Mouse (Mus musculus): ENCODE measurements around the gene Etv6. TPM values are rescaled to one million over a fixed set of nuclear protein-coding genes. Genes with fewer than 3 reads are reported as not detected.

Gene Etv6
- polyA plus RNA-seq, 1 experiment from 2014 or later: 5.3 TPM

DNA sequence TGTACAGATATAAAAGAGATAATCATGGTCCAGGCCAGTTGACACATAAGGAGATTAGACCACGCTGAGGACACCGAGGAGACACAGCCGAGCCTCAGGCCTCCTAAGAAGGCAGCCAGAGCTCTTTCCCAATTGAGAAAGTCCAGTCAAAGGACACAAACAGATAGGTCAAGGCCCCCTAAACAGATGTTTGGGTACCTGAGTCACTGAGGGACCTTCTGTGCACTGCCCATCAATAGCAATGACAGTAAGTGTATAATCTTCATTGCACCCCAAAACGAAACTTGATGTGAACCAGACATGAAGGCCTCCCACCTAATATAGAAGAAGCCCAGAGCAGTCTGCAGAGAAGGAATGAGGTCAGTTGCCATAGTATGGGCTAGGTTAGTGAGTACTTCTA lies 226.9 kb downstream of the Etv6 start:
- Histone ChIP-seq H3K4me1 (replicated peaks) (no peaks in the 10 kb centered on the region), H3K4me3 (no peak overlapping the region), H3K4me2 (no peak overlapping the region), H3K36me3 (peaks cover 11% of the 10 kb centered on the region; the same call in 1 of the 2 replicates), H3K27ac (replicated peaks) (no peak overlapping the region), H3K9ac (no peak overlapping the region), H3K9me3 (no peaks in the 10 kb centered on the region), H3K27me3 (no peaks in the 10 kb centered on the region)
- no peak for ATAC-seq (ENCODE audit: low FRiP score, low read depth)
- 85% methylated on average over 4 of the region's 4 CpGs for WGBS

DNA sequence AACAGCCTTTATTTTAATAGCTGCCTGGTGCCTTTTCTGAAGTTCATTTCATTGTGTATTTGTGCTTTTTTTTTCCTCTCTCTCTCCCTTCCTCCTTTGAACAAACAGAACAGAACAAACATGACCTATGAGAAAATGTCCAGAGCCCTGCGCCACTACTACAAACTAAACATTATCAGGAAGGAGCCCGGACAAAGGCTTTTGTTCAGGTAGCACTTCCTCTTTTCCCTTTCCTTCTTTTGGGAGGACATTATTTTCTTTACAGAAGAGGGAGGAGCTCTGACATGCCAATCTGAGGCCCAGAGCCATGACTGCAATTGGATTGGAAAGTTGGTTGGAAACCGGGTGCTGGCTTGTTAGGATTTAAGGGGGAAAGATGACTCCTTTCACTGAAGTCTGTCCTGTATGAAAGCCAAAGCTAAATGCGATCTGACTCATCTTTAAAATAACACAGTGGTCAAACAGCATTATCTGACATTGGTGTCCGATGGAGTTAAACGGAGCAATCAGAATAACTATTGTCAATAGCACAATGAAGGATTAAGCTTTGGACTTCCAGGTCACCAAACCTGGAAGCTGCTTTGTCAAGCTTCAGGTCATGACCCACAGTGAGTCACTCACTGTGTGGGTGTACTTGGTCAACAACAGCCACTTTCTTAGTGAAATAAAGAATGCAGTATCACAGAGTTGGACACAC lies 227.6 kb downstream of the Etv6 start:
- no peaks in the 10 kb centered on the region for H3K27me3 ChIP-seq
- no peak overlapping the region for H3K9ac ChIP-seq
- ATAC-seq (ENCODE audit: low FRiP score, low read depth): no peak
- no peak overlapping the region for H3K4me2 ChIP-seq
- peaks cover 11% of the 10 kb centered on the region; the same call in 1 of the 2 replicates for H3K36me3 ChIP-seq
- H3K9me3 ChIP-seq: no peaks in the 10 kb centered on the region
- H3K4me3 ChIP-seq: no peak overlapping the region
- no peak overlapping the region for H3K27ac ChIP-seq (replicated peaks)
- no peaks in the 10 kb centered on the region for H3K4me1 ChIP-seq (replicated peaks)
- WGBS: 66% methylated on average over 6 of the region's 6 CpGs

DNA sequence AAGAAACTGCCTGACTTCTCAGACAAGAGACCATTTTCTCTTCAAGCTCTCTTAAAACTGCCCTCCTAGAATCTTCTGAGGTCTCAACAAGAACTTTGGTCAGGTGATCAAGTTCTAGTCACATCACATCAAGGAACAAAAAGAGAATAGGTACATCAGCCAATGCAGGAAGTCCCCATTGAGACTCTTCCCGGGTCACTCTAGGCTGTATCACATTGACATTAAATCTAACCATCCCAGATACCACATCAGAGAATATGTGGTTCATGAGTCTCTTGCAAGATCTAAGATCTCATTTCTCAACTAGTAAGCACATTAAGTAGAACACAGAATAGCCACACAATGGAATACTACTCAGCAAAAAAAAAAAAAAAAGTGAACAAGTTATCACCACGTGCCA lies 238.4 kb downstream of the Etv6 start:
- no peaks in the 10 kb centered on the region for H3K4me1 ChIP-seq (replicated peaks)
- no peaks in the 10 kb centered on the region for H3K9me3 ChIP-seq
- no peak overlapping the region for H3K4me3 ChIP-seq
- whole genome bisulfite sequencing: 93% methylated on average over 2 of the region's 2 CpGs
- H3K27me3 ChIP-seq: no peaks in the 10 kb centered on the region
- no peak for ATAC-seq (ENCODE audit: low FRiP score, low read depth)
- no peak overlapping the region for H3K4me2 ChIP-seq
- no peaks in the 10 kb centered on the region for H3K36me3 ChIP-seq
- H3K9ac ChIP-seq: no peak overlapping the region
- H3K27ac ChIP-seq (replicated peaks): no peak overlapping the region

DNA sequence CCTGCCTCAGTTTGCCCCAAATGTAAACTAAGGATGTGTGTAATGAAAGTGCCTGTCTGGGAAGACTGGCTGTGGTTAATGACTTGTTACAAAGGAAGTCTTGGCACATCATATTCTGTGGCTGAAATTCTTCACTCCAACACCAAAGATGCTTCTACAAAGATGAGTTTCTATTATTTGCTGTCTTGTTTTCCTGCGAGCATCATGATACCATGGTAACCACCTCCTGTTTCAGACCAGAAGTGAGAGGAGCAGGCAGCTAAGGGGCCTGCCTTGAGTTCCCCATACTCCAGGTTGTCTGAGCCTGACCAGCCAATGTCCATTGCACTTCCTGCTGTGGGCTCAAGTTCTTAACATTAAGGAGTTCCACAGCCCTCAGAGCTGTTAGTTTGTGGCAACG lies 241.5 kb downstream of the Etv6 start:
- H3K4me3 ChIP-seq: no peak overlapping the region
- no peaks in the 10 kb centered on the region for H3K9me3 ChIP-seq
- H3K36me3 ChIP-seq: no peaks in the 10 kb centered on the region
- no peak overlapping the region for H3K27ac ChIP-seq (replicated peaks)
- 82% methylated on average over 2 of the region's 2 CpGs for WGBS
- H3K27me3 ChIP-seq: no peaks in the 10 kb centered on the region
- H3K9ac ChIP-seq: no peak overlapping the region
- ATAC-seq (ENCODE audit: low FRiP score, low read depth): no peak
- H3K4me2 ChIP-seq: no peak overlapping the region
- H3K4me1 ChIP-seq (replicated peaks): no peaks in the 10 kb centered on the region

DNA sequence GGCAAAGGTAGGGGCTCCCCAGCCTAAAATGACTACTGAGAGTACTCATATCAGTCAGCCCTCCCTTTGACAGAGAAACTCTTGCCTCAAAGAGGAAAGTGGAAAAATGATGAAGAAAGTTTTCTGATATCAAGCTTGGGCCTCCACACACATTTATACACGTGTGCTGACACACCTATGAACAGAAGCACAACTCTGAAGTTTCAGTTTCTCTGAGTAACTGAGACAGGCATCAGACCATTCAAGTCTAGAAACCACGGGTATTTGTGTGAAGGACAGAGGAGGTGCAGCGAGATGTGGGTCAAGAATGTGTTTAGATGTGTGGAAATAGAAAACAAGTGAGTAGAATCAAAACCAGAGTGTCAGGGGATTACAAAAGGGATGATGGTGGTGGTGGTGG lies 246.6 kb downstream of the Etv6 start:
- Histone ChIP-seq H3K4me2 (no peak overlapping the region), H3K9ac (no peak overlapping the region), H3K4me3 (no peak overlapping the region), H3K4me1 (replicated peaks) (no peaks in the 10 kb centered on the region), H3K27me3 (no peaks in the 10 kb centered on the region), H3K36me3 (no peaks in the 10 kb centered on the region), H3K27ac (replicated peaks) (no peak overlapping the region), H3K9me3 (no peaks in the 10 kb centered on the region)
- 84% methylated on average over 3 of the region's 3 CpGs for WGBS
- no peak for ATAC-seq (ENCODE audit: low FRiP score, low read depth)

DNA sequence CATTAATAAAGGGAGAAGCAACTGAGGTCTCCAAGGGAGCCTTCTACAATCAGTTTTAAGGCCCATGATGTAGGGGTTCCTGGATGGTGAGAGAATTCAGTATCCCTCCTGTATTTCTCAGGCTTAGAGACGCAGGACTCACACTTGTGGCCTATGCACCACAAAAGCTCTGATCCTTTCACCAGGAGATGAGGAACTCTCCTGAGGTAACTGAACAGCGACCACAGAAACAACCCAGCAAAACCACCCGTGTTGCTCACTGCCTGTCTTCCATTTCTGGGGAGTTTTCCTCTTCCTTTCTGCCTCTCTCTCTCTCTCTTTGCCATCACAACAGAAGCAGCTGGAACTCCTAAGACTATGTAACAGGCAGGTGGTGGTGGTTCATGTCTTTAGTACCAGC lies 256.3 kb downstream of the Etv6 start:
- H3K27me3 ChIP-seq: no peaks in the 10 kb centered on the region
- 87% methylated on average over 3 of the region's 3 CpGs for WGBS
- no peak overlapping the region for H3K27ac ChIP-seq (replicated peaks)
- no peak overlapping the region for H3K4me2 ChIP-seq
- no peaks in the 10 kb centered on the region for H3K9me3 ChIP-seq
- H3K4me3 ChIP-seq: no peak overlapping the region
- no peaks in the 10 kb centered on the region for H3K36me3 ChIP-seq
- ATAC-seq (ENCODE audit: low FRiP score, low read depth): no peak
- no peaks in the 10 kb centered on the region for H3K4me1 ChIP-seq (replicated peaks)
- no peak overlapping the region for H3K9ac ChIP-seq

DNA sequence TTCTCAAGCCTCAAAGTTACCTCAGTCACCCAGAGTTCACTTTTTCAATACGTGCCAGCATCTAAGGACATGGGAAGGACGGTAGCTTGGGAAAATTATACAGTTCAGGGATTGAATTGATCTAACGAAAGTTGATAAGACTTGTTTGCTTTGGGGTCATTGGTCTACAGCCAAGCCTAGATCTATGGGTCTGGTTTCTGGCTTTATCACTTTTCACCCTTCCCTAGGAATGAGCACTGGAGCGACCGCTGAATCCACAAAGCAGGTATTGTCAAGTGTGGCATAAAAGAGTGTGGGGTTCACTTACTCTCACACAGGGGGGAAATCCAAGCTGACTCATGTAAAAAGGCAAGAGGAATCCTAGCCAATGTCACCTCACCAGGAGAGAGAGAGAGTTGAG lies 256.9 kb downstream of the Etv6 start:
- Histone ChIP-seq H3K9me3 (no peaks in the 10 kb centered on the region), H3K27ac (replicated peaks) (no peak overlapping the region), H3K4me3 (no peak overlapping the region), H3K4me1 (replicated peaks) (no peaks in the 10 kb centered on the region), H3K27me3 (no peaks in the 10 kb centered on the region), H3K36me3 (no peaks in the 10 kb centered on the region), H3K4me2 (no peak overlapping the region), H3K9ac (no peak overlapping the region)
- ATAC-seq (ENCODE audit: low FRiP score, low read depth): no peak
- WGBS: 87% methylated on average over 5 of the region's 5 CpGs

DNA sequence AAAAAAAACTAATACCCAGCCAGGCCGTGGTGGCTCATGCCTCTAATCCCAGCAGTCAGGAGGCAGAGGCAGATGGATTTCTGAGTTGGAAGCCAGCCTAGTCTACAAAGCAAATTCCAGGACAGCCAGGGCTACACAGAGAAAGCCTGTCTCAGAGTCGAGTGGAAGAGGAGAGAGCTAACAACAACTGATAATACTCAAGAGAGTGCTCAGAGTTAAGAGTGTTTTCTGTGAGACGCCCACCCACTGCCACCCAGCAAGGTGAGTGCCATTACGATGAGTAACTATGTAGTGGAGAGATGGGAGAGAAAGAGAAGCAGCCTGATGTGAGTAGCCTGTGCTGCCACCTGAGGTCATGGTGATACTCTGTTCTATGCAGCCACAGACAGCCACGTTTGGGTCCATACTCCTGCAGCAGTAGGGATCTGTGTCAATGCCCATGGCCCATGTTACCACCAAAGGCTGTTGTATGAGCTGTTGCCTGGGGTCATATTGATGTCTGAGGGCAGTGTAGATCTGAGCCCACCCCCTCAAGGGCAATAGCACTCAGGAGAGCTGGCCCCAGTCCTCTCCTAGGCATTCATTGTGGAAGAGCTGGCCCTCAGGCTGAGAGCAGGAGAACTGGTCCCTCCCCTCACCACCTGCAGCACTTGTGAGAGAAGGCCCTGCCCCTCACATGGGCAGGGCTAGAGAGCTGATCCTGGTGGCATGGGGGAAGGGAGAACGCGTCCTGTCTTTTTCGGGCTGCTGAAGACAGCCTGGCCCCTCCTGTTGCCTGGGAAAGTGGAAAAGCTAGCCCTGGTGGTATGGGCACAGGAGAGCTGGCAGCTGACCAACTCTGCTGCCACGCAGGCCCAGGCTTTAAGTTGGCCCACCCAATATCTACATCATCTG lies 258.4 kb downstream of the Etv6 start:
- no peaks in the 10 kb centered on the region for H3K9me3 ChIP-seq
- H3K36me3 ChIP-seq: no peaks in the 10 kb centered on the region
- H3K4me2 ChIP-seq: no peak overlapping the region
- WGBS: 55% methylated on average over 9 of the region's 9 CpGs
- no peak overlapping the region for H3K4me3 ChIP-seq
- H3K27me3 ChIP-seq: no peaks in the 10 kb centered on the region
- no peaks in the 10 kb centered on the region for H3K4me1 ChIP-seq (replicated peaks)
- H3K9ac ChIP-seq: no peak overlapping the region
- ATAC-seq (ENCODE audit: low FRiP score, low read depth): no peak
- H3K27ac ChIP-seq (replicated peaks): no peak overlapping the region

DNA sequence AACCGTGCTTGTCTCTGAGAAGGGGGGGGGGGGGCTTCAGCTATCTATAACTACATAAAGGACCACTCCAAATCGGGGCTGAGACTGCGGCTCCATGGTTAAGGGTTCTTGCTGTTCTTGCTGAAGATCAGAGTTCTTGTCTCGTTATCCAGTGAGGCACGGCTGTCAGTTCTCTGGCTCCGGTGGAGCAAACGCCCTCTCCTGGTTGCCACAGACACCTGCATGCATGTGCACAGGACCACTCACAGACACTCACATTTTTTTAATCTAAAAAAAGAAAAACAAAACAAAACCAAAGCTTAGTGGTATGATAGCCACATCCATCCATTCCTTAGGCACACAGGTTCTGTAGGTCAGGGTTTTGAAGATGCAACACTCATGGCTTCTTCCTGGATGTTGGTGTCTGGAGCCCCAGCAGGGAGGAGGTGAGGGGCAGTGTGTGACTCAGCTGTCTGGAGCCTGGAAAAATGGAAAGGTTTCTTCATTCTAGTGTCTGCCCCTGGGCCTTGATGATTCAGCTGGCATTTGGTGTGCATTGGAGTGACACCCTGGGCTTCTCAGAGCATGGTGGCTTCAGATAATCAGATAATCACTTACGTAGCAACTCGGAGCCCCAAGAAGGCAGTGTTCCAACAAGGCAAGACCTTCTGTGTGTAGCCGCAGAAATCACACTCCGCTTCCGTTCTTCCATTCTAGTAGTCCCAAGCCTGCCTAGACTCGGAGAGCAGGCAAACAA lies 262.6 kb downstream of the Etv6 start:
- WGBS: 85% methylated on average over 13 of the region's 13 CpGs
- Histone ChIP-seq H3K9ac (no peak overlapping the region), H3K4me3 (no peak overlapping the region), H3K27me3 (no peaks in the 10 kb centered on the region), H3K4me1 (replicated peaks) (no peaks in the 10 kb centered on the region), H3K27ac (replicated peaks) (no peak overlapping the region), H3K9me3 (no peaks in the 10 kb centered on the region), H3K4me2 (no peak overlapping the region), H3K36me3 (no peaks in the 10 kb centered on the region)
- ATAC-seq (ENCODE audit: low FRiP score, low read depth): no peak

DNA sequence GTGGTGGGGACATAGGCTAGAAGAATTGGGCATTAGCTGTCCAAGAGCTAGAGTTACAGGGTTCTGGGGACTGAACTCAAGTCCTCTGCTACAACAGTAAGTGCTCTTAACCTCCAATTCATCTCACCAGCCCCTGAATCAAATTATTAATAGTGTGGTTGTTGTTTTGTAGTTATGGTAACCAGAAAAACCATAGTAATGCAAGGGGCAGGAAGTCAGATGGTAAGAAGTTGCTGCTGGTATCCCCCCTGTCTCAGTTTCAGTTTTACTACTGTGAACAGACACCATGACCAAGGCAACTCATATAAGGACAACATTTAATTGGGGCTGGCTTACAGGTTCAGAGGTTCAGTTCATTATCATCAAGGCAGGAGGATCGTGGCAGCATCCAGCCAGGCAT lies 266.5 kb downstream of the Etv6 start:
- Histone ChIP-seq H3K36me3 (no peaks in the 10 kb centered on the region), H3K9ac (no peak overlapping the region), H3K9me3 (no peaks in the 10 kb centered on the region), H3K27ac (replicated peaks) (no peak overlapping the region), H3K4me1 (replicated peaks) (no peaks in the 10 kb centered on the region), H3K4me2 (no peak overlapping the region), H3K27me3 (no peaks in the 10 kb centered on the region), H3K4me3 (no peak overlapping the region)
- 86% methylated on average over 1 of the region's 1 CpGs for WGBS
- no peak for ATAC-seq (ENCODE audit: low FRiP score, low read depth)

DNA sequence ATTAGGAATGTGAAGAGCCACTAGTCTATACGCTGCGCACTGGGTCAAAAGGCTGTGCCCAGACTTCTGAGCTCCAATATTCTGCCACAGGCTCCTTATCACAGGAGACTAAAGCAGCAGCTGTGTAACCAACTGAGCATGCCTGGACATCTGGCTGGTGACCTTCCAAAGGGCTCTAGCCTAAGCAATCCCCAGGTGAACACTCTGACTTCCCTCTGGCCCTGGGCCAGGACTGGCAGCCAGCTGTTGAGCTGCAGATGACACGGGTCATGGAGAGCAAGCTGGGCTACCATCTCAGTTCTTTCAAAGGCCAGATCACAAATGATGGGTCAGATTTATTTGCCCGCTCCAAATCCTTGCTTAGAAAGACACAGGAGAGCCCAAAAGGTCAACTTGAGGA lies 275.8 kb downstream of the Etv6 start:
- H3K9me3 ChIP-seq: no peaks in the 10 kb centered on the region
- H3K9ac ChIP-seq: no peak overlapping the region
- H3K27me3 ChIP-seq: no peaks in the 10 kb centered on the region
- no peaks in the 10 kb centered on the region for H3K4me1 ChIP-seq (replicated peaks)
- WGBS: 90% methylated on average over 4 of the region's 4 CpGs
- no peak overlapping the region for H3K4me3 ChIP-seq
- ATAC-seq (ENCODE audit: low FRiP score, low read depth): no peak
- no peak overlapping the region for H3K4me2 ChIP-seq
- no peak overlapping the region for H3K27ac ChIP-seq (replicated peaks)
- no peaks in the 10 kb centered on the region for H3K36me3 ChIP-seq

DNA sequence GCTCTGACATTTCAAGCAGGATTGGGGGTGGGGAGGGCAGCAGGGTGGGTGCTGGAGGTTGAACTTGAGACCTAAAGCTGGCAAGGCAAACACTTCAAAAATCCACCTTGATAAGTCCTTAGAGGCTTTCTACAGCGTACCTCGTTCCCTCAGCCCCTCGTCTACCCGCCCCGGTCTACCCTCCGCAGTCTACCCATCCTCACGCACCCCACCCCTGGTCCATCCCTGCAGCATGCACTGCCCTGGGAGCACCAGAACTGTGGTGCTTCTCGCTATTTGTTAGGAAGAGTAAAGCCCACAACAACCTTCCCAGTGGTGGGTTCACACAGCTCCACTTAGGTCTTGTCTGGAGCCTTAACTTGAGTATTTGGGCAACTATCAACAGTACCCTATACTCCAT lies 277.1 kb downstream of the Etv6 start:
- Histone ChIP-seq H3K36me3 (no peaks in the 10 kb centered on the region), H3K9ac (no peak overlapping the region), H3K4me2 (no peak overlapping the region), H3K27me3 (no peaks in the 10 kb centered on the region), H3K4me1 (replicated peaks) (no peaks in the 10 kb centered on the region), H3K4me3 (no peak overlapping the region), H3K9me3 (no peaks in the 10 kb centered on the region), H3K27ac (replicated peaks) (no peak overlapping the region)
- 92% methylated on average over 8 of the region's 8 CpGs for WGBS
- no peak for ATAC-seq (ENCODE audit: low FRiP score, low read depth)
